Mouse (Mus musculus): ENCODE results near the gene Nrip2. TPM values are rescaled to one million over a fixed set of nuclear protein-coding genes. Genes with fewer than 3 reads are reported as not detected.
"Not testable (repeated sequence)": the region's sequence is repeated elsewhere in the genome, so short reads cannot be mapped to it uniquely, and the experiment has no call there.

Nrip2 gene
- polyA plus RNA-seq, 1 experiment from 2014 or later, result 5.3 TPM

DNA sequence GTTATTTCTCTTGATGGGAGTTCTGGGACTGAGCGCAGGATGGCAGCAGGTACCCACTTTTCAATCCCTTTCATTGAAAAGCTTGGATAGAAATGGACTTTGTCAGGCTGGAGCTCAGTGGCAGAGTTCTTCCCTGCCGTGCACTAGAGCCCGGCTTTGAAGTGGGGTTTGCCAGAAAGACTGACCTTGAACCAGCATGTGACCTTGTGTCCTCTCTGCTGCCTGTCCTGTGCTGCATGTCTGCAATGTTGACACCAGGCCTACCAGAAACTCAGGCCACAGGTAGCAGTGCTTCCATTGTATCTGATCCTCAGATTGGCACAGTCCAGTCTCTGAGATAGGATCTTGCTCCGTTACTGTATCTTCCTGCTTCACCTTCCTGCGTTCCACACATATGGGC lies 29.1 kb upstream of the Nrip2 start:
- no peaks in the 10 kb centered on the region for H3K9me3 ChIP-seq
- H3K27me3 ChIP-seq (replicated peaks), result no peaks in the 10 kb centered on the region
- no peak overlapping the region for H3K4me3 ChIP-seq (replicated peaks)
- H3K4me1 ChIP-seq, result no peaks in the 10 kb centered on the region
- H3K36me3 ChIP-seq, result peaks cover 70% of the 10 kb centered on the region
- no peak overlapping the region for H3K27ac ChIP-seq
- no peak overlapping the region for H3K9ac ChIP-seq
- H3K4me2 ChIP-seq, result no peak overlapping the region
- ATAC-seq (ENCODE audit: insufficient read depth, low FRiP score, low read depth), result no peak
- WGBS, result 88% methylated on average over 5 of the region's 5 CpGs

DNA sequence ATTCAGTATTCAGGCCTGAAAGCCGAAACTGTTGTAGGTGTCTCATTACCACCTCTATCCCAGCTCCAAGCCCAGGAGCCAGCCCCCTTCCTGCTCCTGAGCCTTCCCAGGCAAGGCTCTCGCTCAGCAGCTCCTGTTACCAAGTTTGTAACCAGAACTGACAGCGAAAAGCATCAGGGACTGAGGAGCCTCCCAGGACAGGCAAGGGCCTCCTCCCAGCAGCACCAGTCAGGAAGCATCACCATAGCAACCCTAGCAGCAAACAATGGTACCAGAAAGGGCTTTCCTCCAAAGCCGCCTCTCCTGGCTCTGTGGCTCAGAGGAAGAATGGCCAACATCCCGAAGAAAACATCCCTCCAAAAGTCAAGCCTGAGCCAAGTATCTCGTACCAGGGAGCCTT lies 23.9 kb upstream of the Nrip2 start, which contains the start of the genes Tex52 and Gm44596:
TSS of gene Tex52 (plus strand) at position 265 of the 400 bp plus-strand sequence.
TSS of gene Gm44596 (plus strand) at position 312 of the 400 bp plus-strand sequence.
- 50% methylated on average over 6 of the region's 6 CpGs for WGBS
- no peak within 1 kb of the TSS for H3K9ac ChIP-seq
- ATAC-seq (ENCODE audit: insufficient read depth, low FRiP score, low read depth), result no peak
- no peaks in the 10 kb centered on the region for H3K4me1 ChIP-seq
- H3K4me3 ChIP-seq (replicated peaks), result no peak within 1 kb of the TSS
- no peaks in the 10 kb centered on the region for H3K9me3 ChIP-seq
- H3K36me3 ChIP-seq, result peaks cover 54% of the 10 kb centered on the region
- no peaks in the 10 kb centered on the region for H3K27me3 ChIP-seq (replicated peaks)
- H3K27ac ChIP-seq, result 0 out of 2 replicates have a peak within 1 kb of the TSS, but pooled peaks have one; percentile 48
- H3K4me2 ChIP-seq, result no peak within 1 kb of the TSS

DNA sequence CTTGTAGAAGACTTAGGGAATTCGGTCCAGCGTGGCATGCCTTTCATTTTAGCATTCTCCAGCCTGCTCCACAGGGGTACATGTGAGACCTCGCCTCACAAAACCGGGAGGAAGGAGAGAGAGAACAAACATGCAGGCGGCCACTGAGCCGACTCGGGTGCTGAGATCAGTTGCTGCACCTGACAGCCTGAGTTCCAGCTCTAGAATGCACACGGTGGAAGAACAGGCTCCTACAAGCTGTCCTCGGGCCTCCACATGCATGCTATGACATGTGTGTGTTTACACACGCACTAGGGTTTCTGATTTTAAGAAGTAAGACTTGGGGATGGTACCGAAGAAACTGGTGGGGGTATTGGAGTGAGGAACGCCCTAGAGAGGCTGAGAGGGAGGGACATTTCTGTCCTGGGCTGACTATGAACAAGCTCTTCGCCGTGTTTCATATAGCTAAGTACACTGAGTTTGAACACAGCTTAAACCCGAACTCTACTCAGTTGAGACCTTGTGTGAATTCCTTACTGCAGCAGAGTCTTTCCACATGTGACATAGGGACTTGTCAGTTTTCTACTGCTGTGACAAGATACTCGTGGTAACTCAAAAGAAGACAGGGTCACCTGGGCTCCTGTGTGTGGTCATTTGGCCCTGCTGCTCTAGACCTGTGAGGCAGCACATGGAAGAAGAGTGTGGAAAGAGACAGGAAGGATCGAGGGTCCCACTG lies 22.6 kb upstream of the Nrip2 start:
- Histone ChIP-seq H3K9ac (no peak overlapping the region), H3K36me3 (peaks cover 41% of the 10 kb centered on the region), H3K9me3 (no peaks in the 10 kb centered on the region), H3K27me3 (replicated peaks) (no peaks in the 10 kb centered on the region), H3K4me3 (replicated peaks) (no peak overlapping the region), H3K4me1 (no peaks in the 10 kb centered on the region), H3K27ac (0 out of 2 replicates have a peak overlapping the region, but pooled peaks have one; percentile 48), H3K4me2 (no peak overlapping the region)
- ATAC-seq (ENCODE audit: insufficient read depth, low FRiP score, low read depth), result no peak
- WGBS, result 81% methylated on average over 17 of the region's 17 CpGs

DNA sequence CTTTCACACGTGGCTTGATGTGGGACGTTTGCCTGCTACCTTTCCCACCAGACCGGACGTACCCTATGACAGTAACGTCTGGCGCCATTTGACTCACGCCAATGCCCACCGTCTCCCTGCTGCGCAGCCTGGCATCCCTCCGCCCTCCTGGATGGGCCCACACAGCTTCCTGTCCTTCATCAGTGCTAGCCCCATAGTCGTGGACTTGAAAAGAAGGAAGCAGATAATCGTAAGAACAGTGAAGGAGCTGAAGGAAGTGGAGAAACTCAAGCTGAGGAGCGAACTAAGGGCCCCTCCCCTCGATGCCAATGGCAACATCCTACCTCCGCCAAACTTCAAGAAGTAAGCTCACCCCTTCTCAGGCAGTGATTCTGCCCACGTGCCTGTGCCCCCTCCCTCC lies 19.5 kb upstream of the Nrip2 start:
- Histone ChIP-seq H3K36me3 (peaks cover 11% of the 10 kb centered on the region; the same call in 1 of the 2 replicates), H3K4me2 (no peak overlapping the region), H3K9me3 (no peaks in the 10 kb centered on the region), H3K4me1 (no peaks in the 10 kb centered on the region), H3K4me3 (replicated peaks) (no peak overlapping the region), H3K27ac (no peak overlapping the region), H3K27me3 (replicated peaks) (no peaks in the 10 kb centered on the region), H3K9ac (no peak overlapping the region)
- ATAC-seq (ENCODE audit: insufficient read depth, low FRiP score, low read depth), result no peak
- 82% methylated on average over 16 of the region's 16 CpGs for WGBS

DNA sequence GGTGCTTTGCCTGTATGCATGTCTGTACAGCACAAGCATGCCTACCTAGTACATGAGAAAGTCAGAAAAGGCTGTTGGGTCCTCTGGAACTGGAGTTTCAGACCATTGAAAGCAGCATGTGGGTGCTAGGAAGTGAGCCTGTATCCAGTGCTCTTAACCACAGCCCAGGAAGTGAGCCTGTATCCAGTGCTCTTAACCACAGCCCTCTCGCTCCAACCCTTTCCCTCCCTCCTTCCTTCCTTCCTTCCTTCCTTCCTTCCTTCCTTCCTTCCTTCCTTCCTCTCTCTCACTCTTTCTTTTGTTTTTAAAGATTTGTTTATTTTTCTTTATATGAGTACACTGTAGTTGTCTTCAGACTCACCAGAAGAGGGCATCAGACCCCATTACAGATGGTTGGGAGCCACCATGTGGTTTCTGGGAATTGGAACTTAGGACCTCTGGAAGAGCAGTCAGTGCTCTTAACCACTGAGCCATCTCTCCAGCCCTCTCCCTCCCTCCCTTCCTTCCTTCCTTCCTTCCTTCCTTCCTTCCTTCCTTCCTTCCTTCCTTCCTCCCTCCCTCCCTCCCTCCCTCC lies 18.4 kb upstream of the Nrip2 start:
- not testable (repeated sequence) for H3K27me3 ChIP-seq (replicated peaks); ATAC-seq (ENCODE audit: insufficient read depth, low FRiP score, low read depth); H3K4me2 ChIP-seq; H3K9me3 ChIP-seq; H3K4me1 ChIP-seq; H3K4me3 ChIP-seq (replicated peaks); H3K9ac ChIP-seq; H3K36me3 ChIP-seq; H3K27ac ChIP-seq
- WGBS, result 61% methylated on average over 1 of the region's 1 CpGs

DNA sequence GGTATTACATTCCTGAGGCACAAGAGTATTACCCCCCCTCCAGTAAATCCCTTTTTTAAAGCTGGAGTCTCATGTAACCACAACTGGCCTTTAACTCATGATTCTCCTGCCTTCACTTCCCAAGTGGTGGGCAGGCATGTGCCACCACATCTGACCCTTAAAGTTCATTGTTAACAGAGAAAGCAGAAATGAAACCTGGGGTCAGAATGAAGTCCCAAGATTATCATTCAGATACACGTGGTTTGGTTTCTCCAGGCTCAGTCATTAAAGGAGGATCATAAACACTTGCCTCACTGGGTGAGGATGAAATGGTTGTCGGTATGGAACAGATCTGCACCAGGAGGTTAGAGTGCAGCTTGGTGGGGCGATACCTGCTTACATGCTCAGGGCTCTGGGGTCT lies 17.8 kb upstream of the Nrip2 start:
- Histone ChIP-seq H3K9me3 (no peaks in the 10 kb centered on the region), H3K4me3 (replicated peaks) (no peak overlapping the region), H3K27me3 (replicated peaks) (no peaks in the 10 kb centered on the region), H3K36me3 (0 out of 2 replicates have a peak, but pooled peaks cover 3% of the 10 kb centered on the region), H3K9ac (no peak overlapping the region), H3K4me1 (no peaks in the 10 kb centered on the region), H3K4me2 (no peak overlapping the region), H3K27ac (no peak overlapping the region)
- 67% methylated on average over 3 of the region's 3 CpGs for WGBS
- no peak for ATAC-seq (ENCODE audit: insufficient read depth, low FRiP score, low read depth)

DNA sequence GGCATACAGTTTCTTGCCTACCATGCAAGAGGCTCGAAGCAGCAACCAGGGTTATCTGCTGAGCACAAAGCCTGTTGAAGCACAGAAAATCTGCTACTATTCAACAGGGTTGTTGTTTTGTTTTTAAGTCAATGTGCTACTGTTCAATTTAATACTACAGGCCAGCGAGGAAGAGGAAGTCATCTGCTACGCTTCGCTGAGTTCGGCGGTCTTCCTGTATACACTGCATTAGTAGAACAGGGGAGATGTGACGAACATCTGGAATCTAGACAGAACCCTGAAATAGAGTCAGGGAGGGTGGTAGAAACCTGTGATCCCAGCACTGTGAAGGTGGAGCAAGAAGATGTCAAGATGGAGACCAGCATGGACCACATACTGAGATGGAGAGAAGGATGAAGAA lies 15.3 kb upstream of the Nrip2 start:
- no peak overlapping the region for H3K9ac ChIP-seq
- H3K27ac ChIP-seq, result no peak overlapping the region
- H3K9me3 ChIP-seq, result no peaks in the 10 kb centered on the region
- no peak overlapping the region for H3K4me2 ChIP-seq
- 75% methylated on average over 7 of the region's 7 CpGs for WGBS
- no peaks in the 10 kb centered on the region for H3K4me1 ChIP-seq
- H3K27me3 ChIP-seq (replicated peaks), result no peaks in the 10 kb centered on the region
- no peak for ATAC-seq (ENCODE audit: insufficient read depth, low FRiP score, low read depth)
- H3K36me3 ChIP-seq, result no peaks in the 10 kb centered on the region
- H3K4me3 ChIP-seq (replicated peaks), result no peak overlapping the region

DNA sequence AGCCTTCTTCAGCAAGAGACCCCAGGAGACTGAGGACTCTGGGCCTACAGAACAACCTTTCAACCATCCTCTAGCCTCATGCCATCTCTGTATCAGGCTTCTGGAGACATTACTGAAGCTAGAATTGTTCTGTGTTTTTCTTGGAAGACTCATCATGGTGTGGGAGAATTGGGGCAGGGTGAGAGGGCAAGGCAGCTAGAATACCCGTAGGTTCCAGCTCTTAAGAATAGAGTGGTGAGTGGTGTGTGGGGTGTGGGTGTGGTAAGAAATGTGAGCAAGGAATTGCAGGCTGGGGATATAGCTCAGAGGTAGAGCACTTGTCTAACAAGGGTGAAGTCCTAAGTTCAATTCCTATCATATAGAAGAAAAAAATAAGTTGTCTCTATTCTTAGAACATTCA lies 14.1 kb upstream of the Nrip2 start:
- H3K9me3 ChIP-seq, result no peaks in the 10 kb centered on the region
- H3K4me3 ChIP-seq (replicated peaks), result no peak overlapping the region
- no peak for ATAC-seq (ENCODE audit: insufficient read depth, low FRiP score, low read depth)
- no peak overlapping the region for H3K4me2 ChIP-seq
- no peaks in the 10 kb centered on the region for H3K27me3 ChIP-seq (replicated peaks)
- no peak overlapping the region for H3K27ac ChIP-seq
- no peak overlapping the region for H3K9ac ChIP-seq
- 65% methylated on average over 1 of the region's 1 CpGs for WGBS
- no peaks in the 10 kb centered on the region for H3K4me1 ChIP-seq
- no peaks in the 10 kb centered on the region for H3K36me3 ChIP-seq

DNA sequence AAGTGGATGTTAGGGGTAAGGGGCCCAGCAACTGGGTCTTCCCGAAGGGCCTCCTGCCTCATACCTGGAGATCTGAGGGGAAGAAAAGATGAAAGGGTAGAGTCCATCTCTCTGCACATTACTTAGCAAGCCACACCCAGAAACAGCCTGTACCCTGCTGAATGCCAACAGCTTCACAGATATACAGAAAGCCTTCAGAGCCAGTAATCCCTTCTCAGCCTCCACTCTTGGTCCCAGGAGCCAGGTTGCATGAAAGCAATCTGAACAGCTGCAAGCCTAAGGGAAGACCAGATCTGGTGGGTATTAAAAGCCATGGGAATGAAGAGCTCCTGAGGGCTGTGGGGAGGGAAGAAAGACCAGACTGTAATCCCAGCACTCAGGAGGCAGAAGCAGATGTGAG lies 9.9 kb upstream of the Nrip2 start:
- Histone ChIP-seq H3K27ac (no peak overlapping the region), H3K9me3 (no peaks in the 10 kb centered on the region)

DNA sequence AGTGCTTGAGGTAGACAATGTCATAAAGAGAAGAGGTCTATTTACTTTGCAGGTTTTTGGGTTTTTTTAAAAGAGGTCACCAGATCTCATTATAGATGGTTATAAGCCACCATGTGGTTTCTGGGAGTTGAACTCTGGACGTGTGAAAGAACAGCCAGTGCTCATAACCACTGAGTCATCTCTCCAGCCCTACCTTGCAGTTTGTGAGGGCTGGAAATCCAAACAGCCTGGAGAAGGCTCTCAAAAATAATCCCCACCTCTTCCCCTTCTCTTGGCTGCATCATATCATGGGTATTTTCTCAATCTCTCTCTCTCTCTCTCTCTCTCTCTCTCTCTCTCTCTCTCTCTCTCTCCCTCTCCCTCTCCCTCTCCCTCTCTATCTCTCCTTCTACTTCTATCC lies 8.4 kb upstream of the Nrip2 start:
- H3K27me3 ChIP-seq (replicated peaks), result no peaks in the 10 kb centered on the region
- no peak overlapping the region for H3K4me3 ChIP-seq (replicated peaks)
- WGBS, result 30% methylated on average over 1 of the region's 1 CpGs
- H3K4me2 ChIP-seq, result no peak overlapping the region
- H3K4me1 ChIP-seq, result no peaks in the 10 kb centered on the region
- H3K9ac ChIP-seq, result no peak overlapping the region
- H3K9me3 ChIP-seq, result no peaks in the 10 kb centered on the region
- ATAC-seq (ENCODE audit: insufficient read depth, low FRiP score, low read depth), result no peak
- H3K36me3 ChIP-seq, result no peaks in the 10 kb centered on the region
- no peak overlapping the region for H3K27ac ChIP-seq

More for the DNA sequence above, 9.9 kb upstream of the Nrip2 start:
- Histone ChIP-seq H3K9ac (no peak overlapping the region), H3K27me3 (replicated peaks) (no peaks in the 10 kb centered on the region), H3K4me2 (no peak overlapping the region), H3K36me3 (no peaks in the 10 kb centered on the region), H3K4me3 (replicated peaks) (no peak overlapping the region), H3K4me1 (no peaks in the 10 kb centered on the region)
- ATAC-seq (ENCODE audit: insufficient read depth, low FRiP score, low read depth), result no peak
- 64% methylated on average over 1 of the region's 1 CpGs for WGBS

DNA sequence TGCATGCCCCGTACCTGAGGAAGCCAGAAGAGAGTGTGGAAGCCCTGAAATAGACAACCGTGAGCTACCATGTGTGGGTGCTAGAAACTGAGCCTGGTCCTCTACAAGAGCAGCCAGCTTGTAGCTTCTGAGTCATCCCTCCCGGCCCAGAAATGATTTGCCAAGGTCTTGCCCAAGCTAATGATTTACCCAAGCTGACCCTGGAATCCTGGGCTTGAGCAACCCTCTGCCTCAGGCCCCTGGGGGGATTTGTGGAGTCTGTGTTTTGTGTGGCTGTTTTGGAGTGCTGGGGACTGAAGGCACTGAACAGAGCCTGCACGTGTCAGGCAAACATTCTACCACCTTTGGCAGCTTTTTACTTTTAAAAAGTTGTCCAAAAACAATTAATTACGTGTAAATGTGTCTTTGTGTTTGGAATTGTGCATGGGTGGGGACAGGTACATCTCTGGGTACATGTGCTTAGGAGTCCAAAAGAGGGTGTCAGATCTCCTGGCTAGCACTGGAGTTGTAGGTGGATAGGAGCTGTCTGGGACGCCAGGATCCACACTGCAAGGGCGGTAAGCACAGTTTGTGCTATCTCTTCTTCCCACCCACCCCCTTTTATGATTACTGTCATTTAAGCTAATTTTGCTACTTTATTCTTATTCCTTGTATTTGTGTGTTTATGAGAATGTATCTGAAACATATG lies 1.4 kb upstream of the Nrip2 start:
- Histone ChIP-seq H3K27ac (no peak overlapping the region), H3K27me3 (replicated peaks) (no peaks in the 10 kb centered on the region), H3K4me3 (replicated peaks) (no peak overlapping the region), H3K9me3 (no peaks in the 10 kb centered on the region), H3K9ac (no peak overlapping the region), H3K4me2 (no peak overlapping the region), H3K36me3 (no peaks in the 10 kb centered on the region), H3K4me1 (peaks cover 10% of the 10 kb centered on the region; the same call in 1 of the 2 replicates)
- 65% methylated on average over 7 of the region's 7 CpGs for WGBS
- ATAC-seq (ENCODE audit: insufficient read depth, low FRiP score, low read depth), result no peak; the same call in 1 of the 2 replicates
